Mouse (Mus musculus) G1E (cell line): ENCODE data around the gene Pigl. TPM values are rescaled to one million over a fixed set of nuclear protein-coding genes. Genes with fewer than 3 reads are reported as not detected.

Experiments used
- ATAC-seq: 2 replicates; pipeline ENCODE4 v1.8.0; 2016; ENCODE audit warnings: mild to moderate bottlenecking; ENCODE audit not compliant: insufficient number of reproducible peaks, poor library complexity, low FRiP score, severe bottlenecking; ENCODE audit errors: extremely low read depth
- DNase-seq: peaks from one replicate; pipeline ENCODE4 v3.0.0; 2012; ENCODE audit warnings: low spot score
- H3K27me3 ChIP-seq: 2 replicates; pipeline ENCODE4 v1.6.1; 2012; ENCODE audit warnings: mild to moderate bottlenecking, low read length, inconsistent platforms; ENCODE audit not compliant: insufficient read depth
- H3K36me3 ChIP-seq: replicated peaks from 2 replicates; pipeline ENCODE3; 2012; ENCODE audit warnings: mild to moderate bottlenecking, inconsistent platforms
- H3K4me1 ChIP-seq: 2 replicates; pipeline ENCODE4 v1.6.1; 2012; ENCODE audit warnings: low read depth, low read length, inconsistent platforms, mixed read lengths; ENCODE audit not compliant: insufficient read depth
- H3K4me3 ChIP-seq: 2 replicates; pipeline ENCODE4 v1.5.1; 2012; ENCODE audit warnings: low read depth, mild to moderate bottlenecking, inconsistent platforms, low read length, moderate library complexity, mixed read lengths
- H3K9me3 ChIP-seq: replicated peaks from 2 replicates; pipeline ENCODE4 v1.6.1; 2012; ENCODE audit warnings: inconsistent platforms
- CTCF ChIP-seq: IDR thresholded peaks from 2 replicates; pipeline ENCODE4 v1.5.1; 2012; ENCODE audit warnings: low read depth, low read length, inconsistent platforms, mixed read lengths
- GATA1 ChIP-seq: IDR thresholded peaks from 2 replicates; pipeline ENCODE4 v1.6.1; 2012; ENCODE audit warnings: borderline replicate concordance, low read length, inconsistent platforms, mixed read lengths
- GATA2 ChIP-seq: IDR thresholded peaks from 2 replicates; pipeline ENCODE4 v1.6.1; 2012; ENCODE audit warnings: low read depth, low read length, inconsistent platforms, borderline replicate concordance
- POLR2AphosphoS5 ChIP-seq: IDR thresholded peaks from 2 replicates; pipeline ENCODE4 v1.6.1; 2012; ENCODE audit warnings: low read depth, low read length, inconsistent platforms; ENCODE audit not compliant: insufficient replicate concordance
- TAL1 ChIP-seq: conservative IDR thresholded peaks from 2 replicates; pipeline ENCODE4 v1.6.1; 2012; ENCODE audit warnings: low read depth, low read length, inconsistent platforms, mixed read lengths
- polyA plus RNA-seq: library from polyadenylated mRNA; stranded (reverse); fragments of >175 nt; gene quantifications from 2 replicates; pipeline ENCODE4 v1.2.3, GENCODE M21; 2012
- total RNA-seq, 2 experiments: library from RNA; stranded (forward) in 1 of 2; stranded (reverse) in 1 of 2; fragments of 200-1000 nt in 1 of 2; fragments of >200 nt in 1 of 2; fragmentation: Nextera tagmentation in 1 of 2; gene quantifications; 2 replicates each; pipeline ENCODE4 v1.2.3; 2014 to 2017

Pigl gene
- total and polyA plus RNA-seq, 3 experiments: 2.9 to 32.9 (median 5.3) TPM

GRCm38 (mm10) chr11:62537089-62537488 lies 78.8 kb downstream of the Pigl start:
- H3K27me3 ChIP-seq: no peaks in the 10 kb centered on the region
- H3K4me1 ChIP-seq: peaks cover 38% of the 10 kb centered on the region
- no peak overlapping the region; the same call in 1 of the 2 replicates for H3K4me3 ChIP-seq
- no peak for TF ChIP-seq GATA2
- no peak for TF ChIP-seq CTCF
- TF ChIP-seq POLR2AphosphoS5: no peak
- no peak for TF ChIP-seq TAL1
- no peak for TF ChIP-seq GATA1
- DNase-seq (no peak), ATAC-seq (no peak)
- H3K9me3 ChIP-seq: no peaks in the 10 kb centered on the region
- H3K36me3 ChIP-seq: peaks cover 41% of the 10 kb centered on the region

DNA sequence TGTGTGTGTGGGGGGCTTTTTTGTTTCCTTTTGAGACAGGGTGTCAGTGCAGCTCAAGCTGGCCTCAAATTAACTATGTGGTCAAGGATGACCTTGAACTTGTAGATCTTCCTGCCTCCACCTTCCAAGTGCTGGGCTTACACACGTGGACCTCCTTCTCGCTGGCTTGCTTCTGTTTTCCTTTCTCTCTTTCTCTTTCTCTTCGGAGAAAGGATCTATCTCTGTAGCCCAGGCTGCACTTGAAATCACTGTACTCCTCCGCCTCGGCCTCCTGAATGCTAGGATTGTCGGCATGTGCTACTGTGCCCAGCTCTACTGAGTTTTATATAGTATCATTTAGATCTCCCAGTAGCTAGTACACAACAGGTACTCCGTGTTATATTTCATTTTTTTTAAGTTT lies 79.3 kb downstream of the Pigl start:
- peaks cover 36% of the 10 kb centered on the region for H3K36me3 ChIP-seq
- H3K4me3 ChIP-seq: peak overlapping the region; percentile 61
- DNase-seq (peak; percentile 7), ATAC-seq (0 out of 2 replicates have a peak, but pooled peaks have one; percentile 22)
- H3K27me3 ChIP-seq: no peaks in the 10 kb centered on the region
- H3K9me3 ChIP-seq: no peaks in the 10 kb centered on the region
- H3K4me1 ChIP-seq: peaks cover 38% of the 10 kb centered on the region
- TF ChIP-seq CTCF (no peak), GATA1 (no peak), TAL1 (no peak), POLR2AphosphoS5 (no peak), GATA2 (no peak)

- Histone ChIP-seq H3K4me1 (peaks cover 38% of the 10 kb centered on the region), H3K27me3 (no peaks in the 10 kb centered on the region), H3K4me3 (peak overlapping the region; percentile 87), H3K9me3 (no peaks in the 10 kb centered on the region), H3K36me3 (peaks cover 27% of the 10 kb centered on the region)
- TF ChIP-seq GATA1 (no peak), POLR2AphosphoS5 (no peak), CTCF (no peak), GATA2 (no peak), TAL1 (no peak)
- ATAC-seq: peak; percentile 28
- peak; percentile 63 for DNase-seq
Observed at GRCm38 (mm10) chr11:62538321-62539088, 80.2 kb downstream of the Pigl start.

DNA sequence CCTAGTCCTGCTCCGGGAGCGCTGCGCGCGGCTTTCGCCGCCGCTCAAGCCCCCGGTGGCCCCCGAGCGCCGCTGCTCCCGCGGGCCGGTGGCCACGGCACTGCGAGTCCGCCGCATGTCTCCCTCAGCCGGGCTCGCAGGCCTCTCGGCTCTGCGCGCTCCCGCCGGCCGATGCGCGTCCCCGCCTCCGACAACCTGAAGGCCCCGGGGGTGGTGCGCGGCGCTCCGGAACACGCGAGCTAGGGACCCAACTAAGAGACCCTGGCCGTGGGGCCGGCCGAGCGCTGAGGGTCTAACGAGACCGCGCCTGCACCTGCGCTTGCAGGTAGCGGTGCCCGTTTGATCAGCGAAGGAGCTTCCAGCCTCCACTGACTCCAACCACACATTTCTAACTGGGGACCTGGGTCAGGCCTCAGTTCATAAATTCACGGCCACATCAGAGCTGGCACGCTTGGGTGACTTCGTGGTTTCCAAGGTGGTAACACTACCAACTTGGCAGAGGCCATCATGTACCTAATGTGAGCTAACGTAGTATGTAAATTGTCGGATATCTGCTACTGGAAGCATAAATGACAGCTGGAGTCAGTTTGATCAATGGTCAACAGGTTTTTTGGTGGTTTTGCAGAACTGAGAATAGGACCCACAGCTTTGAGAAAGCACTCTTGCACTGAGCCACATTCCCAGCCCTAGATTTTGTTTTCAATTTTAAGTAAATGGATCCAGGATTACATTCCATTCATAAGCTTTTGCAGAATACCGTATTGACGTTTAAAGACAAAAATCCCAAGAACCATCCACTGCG lies 81.0 kb downstream of the Pigl start, which contains the start of gene Cenpv:
Cenpv (minus strand) TSS at position 173 of the 802 bp plus-strand sequence.
- H3K36me3 ChIP-seq: peaks cover 19% of the 10 kb centered on the region
- no peak for TF ChIP-seq TAL1
- TF ChIP-seq GATA1: no peak
- no peak for TF ChIP-seq POLR2AphosphoS5
- TF ChIP-seq GATA2: no peak
- TF ChIP-seq CTCF: no peak
- no peaks in the 10 kb centered on the region for H3K27me3 ChIP-seq
- peak within 1 kb of the TSS; percentile 87 for H3K4me3 ChIP-seq
- H3K9me3 ChIP-seq: no peaks in the 10 kb centered on the region
- DNase-seq (peak; percentile 72), ATAC-seq (no peak)
- peaks cover 40% of the 10 kb centered on the region for H3K4me1 ChIP-seq

DNA sequence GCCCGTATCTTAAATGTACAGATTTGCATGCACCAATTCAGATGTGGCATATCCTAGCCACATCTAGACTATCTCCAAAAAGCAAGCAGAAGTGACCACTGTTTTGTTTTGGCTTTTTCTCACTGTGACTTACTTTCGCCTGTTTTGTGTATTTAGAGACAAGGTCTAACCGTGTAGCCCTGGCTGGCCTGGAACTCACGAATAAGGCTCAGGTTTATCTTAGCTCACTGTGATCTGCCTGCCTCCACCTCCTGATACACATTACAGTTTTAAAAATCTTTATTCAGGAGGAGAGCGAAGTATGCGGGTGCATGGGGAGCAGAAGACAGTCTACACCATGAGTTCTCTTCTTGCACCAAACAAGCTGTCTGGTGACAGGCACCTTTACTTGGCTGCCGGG lies 81.9 kb downstream of the Pigl start:
- Histone ChIP-seq H3K4me1 (peaks cover 43% of the 10 kb centered on the region), H3K4me3 (no peak overlapping the region), H3K36me3 (peaks cover 11% of the 10 kb centered on the region), H3K27me3 (no peaks in the 10 kb centered on the region), H3K9me3 (no peaks in the 10 kb centered on the region)
- TF ChIP-seq TAL1 (no peak), GATA1 (no peak), POLR2AphosphoS5 (no peak), CTCF (no peak), GATA2 (no peak)
- no peak for ATAC-seq
- no peak for DNase-seq

DNA sequence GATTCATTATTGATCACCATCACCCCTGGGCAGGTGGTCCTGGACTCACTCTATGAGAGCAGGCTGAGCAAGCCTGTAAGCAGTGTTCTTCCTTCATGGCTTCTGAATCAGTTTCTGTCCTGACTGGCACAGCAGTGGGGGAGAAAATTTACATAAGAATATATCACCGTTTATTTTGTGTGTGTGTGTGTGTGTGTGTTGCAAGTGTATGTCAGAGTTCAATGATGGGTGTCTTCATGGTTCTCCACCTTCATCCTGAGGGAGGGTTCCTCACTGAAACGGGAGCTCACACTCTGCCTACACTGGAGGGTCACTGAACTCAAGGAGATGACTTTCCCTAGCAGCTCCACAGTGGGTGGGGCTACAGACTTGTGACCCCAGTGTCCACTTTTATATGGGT lies 82.7 kb downstream of the Pigl start:
- TF ChIP-seq TAL1 (no peak), CTCF (no peak), POLR2AphosphoS5 (no peak), GATA1 (no peak), GATA2 (no peak)

More for the DNA sequence above, 82.7 kb downstream of the Pigl start:
- Histone ChIP-seq H3K9me3 (no peaks in the 10 kb centered on the region), H3K27me3 (no peaks in the 10 kb centered on the region), H3K4me3 (no peak overlapping the region), H3K36me3 (peaks cover 3% of the 10 kb centered on the region), H3K4me1 (peaks cover 41% of the 10 kb centered on the region)
- DNase-seq (no peak), ATAC-seq (no peak)
